Mouse (Mus musculus) Muller cell, postnatal 12 days (primary cell): ENCODE results near the gene Teddm1a.
"Not testable (repeated sequence)": the region's sequence is repeated elsewhere in the genome, so short reads cannot be mapped to it uniquely, and the experiment has no call there.

Source experiments
- DNase-seq: peaks from one replicate; pipeline ENCODE4 v3.0.0-alpha.2; 2015; ENCODE audit errors: inconsistent ontology term

The Teddm1a gene

GRCm38 (mm10) chr1:153891442-153891841, at the start of gene Teddm1a:
Gene Teddm1a, plus strand, starts transcription at chr1:153891742.
- no peak for DNase-seq

DNA sequence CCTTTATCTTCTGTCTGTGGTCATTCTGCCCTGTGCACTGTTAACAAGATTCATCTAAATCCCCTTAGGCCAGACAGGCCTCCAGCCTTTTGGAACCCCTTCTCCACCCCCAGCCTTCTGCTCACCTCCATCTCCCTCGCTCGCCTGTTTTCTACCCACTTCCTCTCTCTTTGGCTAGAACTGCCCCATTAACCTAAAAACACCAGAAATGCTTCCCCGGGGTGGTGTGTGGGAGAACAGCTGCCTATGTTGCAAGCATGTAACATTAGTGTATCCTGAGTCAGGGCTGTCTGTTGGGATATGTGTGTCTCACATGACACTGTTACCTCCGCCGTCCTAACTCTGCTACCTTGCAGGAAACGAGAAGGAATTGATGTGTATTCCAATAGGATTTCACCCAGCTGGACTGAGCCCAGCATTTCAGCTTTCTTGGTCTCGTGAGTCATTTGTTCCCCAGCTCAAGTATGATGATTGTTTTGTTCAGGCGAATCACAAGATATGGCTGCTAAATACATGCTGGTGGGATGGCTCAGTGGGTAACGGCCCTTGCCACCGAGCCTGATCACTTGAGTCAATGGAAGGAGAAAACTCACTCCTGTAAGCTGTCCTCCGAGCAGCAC, 49.3 kb upstream of the Teddm1a start:
- DNase-seq = peak; percentile 15

DNA sequence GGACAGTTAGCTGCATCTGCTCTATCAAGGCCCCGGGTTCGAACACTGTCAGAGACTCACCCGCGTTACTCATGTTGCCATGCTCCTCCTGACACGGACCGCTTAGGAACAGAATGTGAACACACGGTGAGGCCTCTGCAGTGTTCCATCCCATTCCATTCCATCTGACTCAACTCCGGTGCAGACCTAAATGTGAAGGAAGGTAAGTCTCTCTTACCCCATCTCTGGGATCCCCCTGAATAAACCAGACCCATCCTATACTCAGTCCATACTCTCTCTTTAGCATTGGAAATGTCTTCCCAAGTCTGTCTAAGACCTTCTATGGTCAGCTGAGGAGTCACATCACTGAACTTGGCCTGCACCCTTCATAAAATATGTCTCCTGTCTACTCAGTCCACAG, 47.5 kb upstream of the Teddm1a start, which contains the start of gene Rgsl1:
Gene Rgsl1 (minus strand): TSS at position 101 of the 400 bp plus-strand sequence.
- no peak for DNase-seq

GRCm38 (mm10) chr1:153846420-153846819, 45.1 kb upstream of the Teddm1a start:
- no peak for DNase-seq

- peak; percentile 66 for DNase-seq
These were observed 44.7 kb upstream of the Teddm1a start for GRCm38 (mm10) chr1:153846867-153847266.

- DNase-seq = not testable (repeated sequence)
These were observed 38.8 kb upstream of the Teddm1a start for GRCm38 (mm10) chr1:153852696-153853095.

- DNase-seq = no peak
These were observed 35.6 kb upstream of the Teddm1a start for GRCm38 (mm10) chr1:153855946-153856345.

DNA sequence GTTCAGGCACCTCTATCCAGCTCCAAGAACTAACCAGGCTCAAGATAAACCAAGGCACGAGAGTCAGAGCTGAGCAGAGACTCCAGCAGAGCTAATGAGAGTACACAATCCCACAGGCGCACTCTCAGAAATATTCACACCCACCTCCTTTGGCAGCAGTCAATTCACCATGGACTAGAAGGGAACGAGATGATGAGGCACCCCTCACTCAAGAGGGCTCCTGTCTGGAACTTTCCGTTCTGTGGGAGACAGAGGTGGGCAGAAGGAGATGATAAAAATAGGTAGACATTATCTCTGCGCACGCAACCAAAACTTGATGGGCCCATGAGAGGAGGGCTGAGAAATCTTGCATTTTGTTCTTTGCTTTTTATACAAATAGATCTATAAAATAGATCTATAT, 17.5 kb upstream of the Teddm1a start, which contains the start of gene Teddm1b:
Gene Teddm1b (plus strand): TSS at position 301 of the 400 bp plus-strand sequence.
- DNase-seq = no peak

DNA sequence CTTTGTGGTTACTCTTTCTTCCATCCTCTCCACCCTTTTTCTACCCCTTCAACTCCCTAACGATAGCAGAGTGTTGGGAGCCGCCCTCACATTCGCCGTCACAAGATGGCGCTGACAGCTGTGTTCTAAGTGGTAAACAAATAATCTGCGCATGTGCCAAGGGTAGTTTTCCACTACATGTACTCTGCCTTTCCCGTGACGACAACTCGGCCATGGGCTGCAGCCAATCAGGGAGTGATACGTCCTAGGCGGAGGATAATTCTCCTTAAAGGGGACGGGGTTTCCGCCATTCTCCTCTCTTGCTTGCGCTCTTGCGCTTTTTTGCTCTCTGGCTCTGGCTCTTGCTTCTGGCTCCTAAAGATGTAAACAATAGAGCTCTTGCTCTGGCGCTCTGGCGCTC, 11.2 kb upstream of the Teddm1a start:
- DNase-seq = not testable (repeated sequence)

DNA sequence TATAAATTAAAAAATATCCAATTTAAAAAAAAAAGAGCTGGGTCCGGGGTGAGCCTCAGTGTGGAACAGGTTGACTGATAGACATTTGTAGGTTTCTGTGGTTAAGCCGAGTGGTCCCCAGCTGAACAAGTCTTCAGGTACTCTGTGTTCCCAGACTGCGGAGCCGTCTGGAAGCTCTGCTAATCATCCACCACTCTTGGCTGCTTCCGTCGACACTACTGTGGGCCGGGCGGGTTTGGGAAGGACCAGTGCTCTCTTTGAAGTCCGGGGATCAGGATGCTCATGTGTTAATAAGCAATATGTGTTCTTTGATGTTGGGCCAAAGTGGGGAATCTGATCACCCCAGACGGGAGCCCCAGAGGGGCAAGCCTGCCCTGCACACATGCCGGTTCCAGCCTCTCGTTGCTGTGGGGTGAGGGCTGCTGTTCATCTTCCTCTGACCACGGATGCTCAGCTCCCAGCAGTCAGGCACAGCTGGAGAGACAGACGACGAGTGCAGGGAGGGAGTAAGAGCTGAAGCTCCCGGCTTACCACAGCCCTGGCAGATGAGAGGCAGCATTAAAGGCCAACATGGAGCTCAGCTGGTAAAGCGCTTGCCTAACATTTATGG, 5.4 kb upstream of the Teddm1a start:
- no peak for DNase-seq

DNA sequence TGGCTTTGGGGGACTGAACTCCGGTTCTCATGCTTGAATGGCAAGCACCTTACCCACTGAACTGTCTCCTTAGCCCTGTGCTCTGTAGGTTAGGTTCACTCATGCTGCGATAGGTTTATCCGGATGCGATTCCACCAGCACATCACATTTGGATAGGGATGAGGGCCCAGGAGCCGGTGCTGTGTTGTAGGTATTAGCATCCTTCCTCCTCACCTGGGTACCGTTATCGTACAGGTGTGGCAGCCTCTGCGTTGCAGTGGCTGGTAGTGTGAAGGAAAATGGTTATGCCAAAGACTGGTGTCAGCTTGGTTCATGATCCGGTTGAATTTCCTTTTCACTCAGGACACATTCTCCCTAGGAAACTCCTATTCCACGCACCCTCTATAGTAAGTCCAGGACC, 1.4 kb upstream of the Teddm1a start:
- no peak for DNase-seq

- no peak for DNase-seq
These were observed 2.2 kb downstream of the Teddm1a start for GRCm38 (mm10) chr1:153893746-153894145.

DNA sequence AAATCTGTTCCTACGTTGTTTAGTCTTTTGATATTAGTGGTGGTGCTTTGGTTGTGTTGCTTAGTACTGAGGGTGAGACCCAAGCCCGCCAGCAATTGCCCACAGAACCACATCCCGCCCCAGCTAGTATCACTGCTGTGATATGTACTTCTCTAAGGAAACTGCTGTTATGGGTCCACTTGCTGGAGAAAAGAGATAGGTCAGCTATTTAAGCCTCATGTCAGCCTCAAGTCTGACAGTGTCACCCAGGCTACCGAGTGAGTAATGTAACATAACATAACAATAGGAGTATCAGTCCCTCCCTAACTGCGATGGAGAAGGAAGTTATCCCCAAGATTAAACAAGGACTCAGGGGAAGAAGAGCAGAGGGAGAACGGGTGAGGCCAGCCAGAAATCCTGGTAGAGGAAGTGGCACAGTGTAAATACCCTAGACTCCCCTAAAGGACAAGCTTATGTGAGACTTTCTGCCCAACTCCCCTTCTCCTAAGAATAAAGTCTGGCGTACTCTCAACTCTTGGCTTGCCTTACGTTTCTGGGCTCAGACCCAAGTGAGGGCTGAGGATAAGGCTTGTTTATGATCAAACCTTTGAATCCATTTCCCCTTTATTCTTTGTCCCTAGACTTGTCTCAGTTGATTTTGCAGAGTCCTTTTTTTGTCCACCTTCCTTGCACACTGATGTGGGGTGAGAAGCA, 2.8 kb downstream of the Teddm1a start:
- no peak for DNase-seq

DNA sequence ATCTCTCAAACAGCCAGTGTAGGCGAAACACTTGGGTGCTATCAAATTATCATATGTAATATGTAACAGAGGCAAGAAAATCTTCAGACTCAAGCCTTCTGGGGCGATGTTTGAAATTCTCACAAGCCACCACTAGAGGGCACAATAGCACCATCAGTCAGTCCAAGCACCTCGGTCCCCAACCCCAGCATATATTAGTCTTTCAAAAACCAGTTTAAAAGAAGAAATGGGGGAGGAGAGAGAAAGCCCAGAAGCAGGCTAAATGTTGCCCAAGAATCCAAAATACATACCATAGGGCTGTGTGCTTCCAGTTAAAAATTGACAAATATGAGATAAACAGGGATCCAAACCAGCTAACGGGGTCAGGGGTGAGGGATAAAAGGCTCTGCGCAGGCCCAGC, 3.4 kb downstream of the Teddm1a start:
- DNase-seq = peak; percentile 57

- DNase-seq = no peak
These were observed 5.7 kb downstream of the Teddm1a start for GRCm38 (mm10) chr1:153897196-153897595.

GRCm38 (mm10) chr1:153898989-153899730, 7.6 kb downstream of the Teddm1a start:
- no peak for DNase-seq

DNA sequence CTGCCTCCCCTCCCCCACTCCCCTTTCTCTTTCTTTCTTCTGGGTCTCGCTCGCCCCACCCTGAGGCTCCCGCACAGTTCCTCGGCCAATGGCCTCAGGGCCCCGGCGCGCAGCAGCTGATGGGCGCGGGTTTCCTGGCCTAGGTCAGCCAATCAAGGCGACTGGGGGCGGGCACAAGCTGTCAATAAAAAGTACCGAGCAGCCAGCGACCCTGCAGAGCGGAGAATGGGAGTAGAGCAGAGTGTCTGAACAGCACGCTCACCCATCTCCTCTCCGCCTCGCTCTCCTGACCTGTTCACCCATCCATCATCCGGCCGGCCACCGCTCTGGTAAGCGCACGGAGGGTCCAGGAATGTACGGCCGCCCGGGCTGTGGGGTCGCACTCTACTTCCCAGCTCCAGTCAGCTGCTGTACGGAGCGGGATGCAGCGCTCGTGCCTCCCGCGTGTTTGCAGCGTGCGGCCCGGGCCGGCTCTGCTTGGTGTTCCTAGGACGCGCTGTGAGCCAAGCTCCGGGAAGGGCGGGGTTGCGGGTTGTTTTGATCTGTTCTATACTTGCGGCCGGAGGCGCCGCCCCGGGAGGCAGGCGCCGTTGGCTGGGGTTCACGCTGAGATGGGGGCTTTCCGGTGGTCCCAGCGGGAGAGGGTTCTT, 8.3 kb downstream of the Teddm1a start, which contains the start of the genes Glul and Teddm2:
Gene Glul (plus strand): TSS at position 214 of the 650 bp plus-strand sequence.
Gene Teddm2 (minus strand): TSS at position 498 of the 650 bp plus-strand sequence.
- peak; percentile 98 for DNase-seq

DNA sequence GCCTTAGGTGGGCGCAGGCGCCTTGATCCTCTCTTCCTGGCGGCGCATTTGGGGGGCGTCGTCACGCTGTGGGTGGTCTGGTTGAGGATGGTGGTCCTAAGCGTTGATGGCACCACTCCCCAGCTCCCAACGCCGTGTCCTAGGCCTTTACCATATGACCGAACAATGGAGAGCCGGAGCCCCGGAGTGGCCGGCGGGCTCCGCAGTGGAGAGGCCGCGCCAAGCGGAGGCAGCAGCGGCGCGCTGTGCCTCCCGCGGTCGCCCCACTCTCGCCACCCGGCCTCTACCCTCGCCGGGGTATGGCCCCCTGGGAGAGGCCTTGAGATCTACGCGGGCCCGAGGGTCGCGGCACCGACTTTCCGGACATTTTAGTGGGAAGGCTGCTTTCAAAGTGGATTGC, 8.8 kb downstream of the Teddm1a start:
- peak; percentile 64 for DNase-seq

DNA sequence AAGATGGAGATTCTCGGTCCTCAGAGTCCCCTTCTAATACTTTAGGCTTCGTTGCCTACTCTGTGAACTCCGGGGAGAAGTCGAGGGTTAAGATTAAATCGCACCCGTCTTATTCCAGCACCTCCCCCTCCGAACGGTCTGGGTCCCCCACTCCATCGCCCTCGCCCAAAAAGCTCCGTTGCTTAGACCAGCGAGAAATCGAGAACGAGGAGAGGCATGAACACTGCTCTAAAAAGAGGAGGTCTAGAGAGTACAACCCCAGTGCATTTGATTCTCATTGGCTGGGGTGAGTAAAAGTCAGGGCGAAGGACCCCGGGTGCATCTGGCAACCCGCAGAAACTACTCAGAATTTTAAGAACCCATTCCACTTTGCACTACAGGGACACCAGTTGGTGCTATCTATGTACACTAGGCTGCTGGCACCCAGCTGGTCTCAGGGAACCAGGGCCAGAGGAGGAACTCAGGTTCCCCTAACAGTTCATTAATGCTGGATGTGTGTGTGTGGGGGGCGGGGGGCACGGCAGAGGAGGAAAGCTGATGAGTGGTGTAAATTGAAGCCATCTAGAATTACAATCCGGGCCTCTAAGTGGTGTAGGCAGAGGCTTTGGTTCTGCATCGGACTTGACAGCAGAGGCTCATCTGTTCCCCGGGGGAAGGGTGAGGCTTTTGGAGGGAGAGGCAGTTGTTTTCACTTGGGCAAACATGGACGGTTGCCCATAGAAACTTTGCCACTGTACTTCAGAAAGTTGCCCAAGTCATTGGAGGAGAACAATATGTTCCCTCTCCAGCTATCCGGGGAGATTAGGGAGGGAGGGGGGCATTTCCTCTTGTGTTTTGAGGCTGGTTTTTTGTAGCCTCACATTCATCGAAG, 9.6 kb downstream of the Teddm1a start:
- peak; percentile 69 for DNase-seq

GRCm38 (mm10) chr1:153903006-153903405, 11.5 kb downstream of the Teddm1a start:
- DNase-seq = peak; percentile 62
